Mouse (Mus musculus): ENCODE results near the gene Snx17. TPM values are rescaled to one million over a fixed set of nuclear protein-coding genes. Genes with fewer than 3 reads are reported as not detected.

Snx17 gene
- polyA plus RNA-seq, 1 experiment from 2014 or later: 122 TPM

DNA sequence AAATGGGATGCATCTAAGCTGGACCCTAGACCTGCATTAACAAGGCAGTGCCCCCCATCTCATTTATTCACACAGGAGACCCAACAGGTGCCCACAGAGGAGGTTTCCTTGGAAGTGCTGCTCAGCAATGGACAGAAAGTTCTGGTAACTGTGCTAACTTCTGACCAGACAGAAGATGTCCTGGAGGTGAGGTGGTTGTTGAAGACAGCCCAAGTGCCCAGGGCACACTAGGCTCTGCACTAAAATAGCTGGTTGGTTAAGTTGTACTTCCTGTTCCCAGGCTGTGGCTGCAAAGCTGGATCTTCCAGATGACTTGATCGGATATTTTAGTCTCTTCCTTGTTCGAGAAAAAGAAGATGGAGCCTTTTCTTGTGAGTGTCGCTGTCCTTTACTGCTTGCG is 2.6 kb downstream of the Snx17 start:
- no peak for TF ChIP-seq CTCF (IDR thresholded peaks at IDR 0.05; ENCODE audit: low read depth)
- H3K9me3 ChIP-seq (replicated peaks; ENCODE audit: low read length): 0 out of 2 replicates have a peak, but pooled peaks cover 3% of the 10 kb centered on the region
- H3K27me3 ChIP-seq (ENCODE audit: insufficient read depth, low read length): no peaks in the 10 kb centered on the region
- ATAC-seq (replicated peaks; ENCODE audit: low FRiP score, low read depth) (no peak), DNase-seq (ENCODE audit: low spot score) (no peak)
- H3K9ac ChIP-seq (ENCODE audit: low read depth, low read length): no peak overlapping the region
- H3K27ac ChIP-seq: no peak overlapping the region
- WGBS: 88% methylated on average over 4 of the region's 4 CpGs
- H3K4me2 ChIP-seq (ENCODE audit: low read length): no peak overlapping the region
- peaks cover 17% of the 10 kb centered on the region; the same call in 1 of the 2 replicates for H3K4me1 ChIP-seq (replicated peaks; ENCODE audit: insufficient read depth, low read length)
- H3K4me3 ChIP-seq (replicated peaks; ENCODE audit: low read depth, low read length): no peak overlapping the region
- H3K36me3 ChIP-seq (ENCODE audit: insufficient read depth, low read length): peaks cover 51% of the 10 kb centered on the region

DNA sequence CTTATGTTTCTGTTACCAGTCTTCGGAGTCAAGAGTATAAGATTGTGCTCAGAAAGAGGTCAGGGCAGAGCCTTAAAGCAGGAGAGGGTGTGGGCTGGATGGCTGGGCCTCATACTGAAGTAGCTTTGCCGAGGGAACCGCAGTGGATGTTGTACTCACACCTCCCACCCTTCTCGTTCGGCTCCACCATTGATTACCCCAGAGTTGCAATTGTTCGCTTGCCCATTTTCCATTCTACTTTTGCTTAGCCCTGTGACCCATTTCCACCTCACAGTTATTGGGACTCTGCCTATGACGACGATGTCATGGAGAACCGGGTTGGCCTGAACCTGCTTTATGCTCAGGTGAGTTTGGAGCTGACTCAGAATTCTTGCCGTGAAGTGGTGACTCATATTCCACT is 3.2 kb downstream of the Snx17 start:
- 90% methylated on average over 10 of the region's 10 CpGs for WGBS

DNA sequence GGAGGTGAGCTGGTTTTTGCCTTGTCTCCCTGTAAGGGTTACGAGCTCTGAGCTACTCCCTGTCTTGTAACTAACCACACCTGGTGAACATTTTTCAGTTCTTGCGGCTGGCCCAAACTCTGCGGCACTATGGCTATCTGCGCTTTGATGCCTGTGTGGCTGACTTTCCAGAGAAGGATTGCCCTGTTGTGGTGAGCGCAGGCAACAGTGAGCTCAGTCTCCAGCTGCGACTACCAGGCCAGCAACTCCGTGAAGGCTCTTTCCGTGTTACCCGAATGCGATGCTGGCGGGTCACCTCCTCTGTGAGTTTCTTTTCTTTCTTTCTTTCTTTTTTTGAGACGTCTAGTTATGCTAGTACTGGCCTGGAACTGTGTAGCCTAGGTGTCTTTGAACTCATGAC is 4.0 kb downstream of the Snx17 start:
- Histone ChIP-seq H3K9ac (ENCODE audit: low read depth, low read length) (no peak overlapping the region), H3K9me3 (replicated peaks; ENCODE audit: low read length) (0 out of 2 replicates have a peak, but pooled peaks cover 3% of the 10 kb centered on the region), H3K36me3 (ENCODE audit: insufficient read depth, low read length) (peaks cover 45% of the 10 kb centered on the region), H3K27me3 (ENCODE audit: insufficient read depth, low read length) (no peaks in the 10 kb centered on the region), H3K4me3 (replicated peaks; ENCODE audit: low read depth, low read length) (no peak overlapping the region), H3K4me1 (replicated peaks; ENCODE audit: insufficient read depth, low read length) (peaks cover 15% of the 10 kb centered on the region; the same call in 1 of the 2 replicates), H3K27ac (no peak overlapping the region), H3K4me2 (ENCODE audit: low read length) (no peak overlapping the region)
- DNase-seq (ENCODE audit: low spot score): no peak
- 95% methylated on average over 12 of the region's 12 CpGs for WGBS
- no peak for ATAC-seq (replicated peaks; ENCODE audit: low FRiP score, low read depth)
- TF ChIP-seq CTCF (IDR thresholded peaks at IDR 0.05; ENCODE audit: low read depth): no peak

More for the DNA sequence above, 3.2 kb downstream of the Snx17 start:
- DNase-seq (ENCODE audit: low spot score) (no peak), ATAC-seq (replicated peaks; ENCODE audit: low FRiP score, low read depth) (no peak)
- Histone ChIP-seq H3K27ac (no peak overlapping the region), H3K9me3 (replicated peaks; ENCODE audit: low read length) (0 out of 2 replicates have a peak, but pooled peaks cover 3% of the 10 kb centered on the region), H3K4me2 (ENCODE audit: low read length) (no peak overlapping the region), H3K4me3 (replicated peaks; ENCODE audit: low read depth, low read length) (no peak overlapping the region), H3K9ac (ENCODE audit: low read depth, low read length) (no peak overlapping the region), H3K4me1 (replicated peaks; ENCODE audit: insufficient read depth, low read length) (peaks cover 20% of the 10 kb centered on the region; the same call in 1 of the 2 replicates), H3K36me3 (ENCODE audit: insufficient read depth, low read length) (peaks cover 46% of the 10 kb centered on the region), H3K27me3 (ENCODE audit: insufficient read depth, low read length) (no peaks in the 10 kb centered on the region)
- TF ChIP-seq CTCF (IDR thresholded peaks at IDR 0.05; ENCODE audit: low read depth): no peak

DNA sequence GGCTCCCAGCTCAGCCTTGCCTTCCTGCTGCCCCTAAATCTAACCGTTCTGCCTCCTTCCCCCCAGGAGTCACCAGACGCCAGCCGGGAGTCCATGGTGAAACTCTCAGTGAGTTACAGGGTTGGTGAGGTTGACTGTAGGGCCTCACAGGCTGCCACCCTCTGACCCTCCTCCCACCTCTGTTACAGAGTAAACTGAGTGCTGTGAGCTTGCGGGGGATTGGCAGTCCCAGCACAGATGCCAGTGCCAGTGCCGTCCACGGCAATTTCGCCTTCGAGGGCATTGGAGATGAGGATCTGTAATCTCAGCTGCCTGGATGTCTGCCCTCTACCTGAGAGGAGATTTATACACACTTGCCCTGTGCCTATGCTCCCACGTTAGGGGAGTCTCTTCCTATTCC is 5.1 kb downstream of the Snx17 start:
- no peak for TF ChIP-seq CTCF (IDR thresholded peaks at IDR 0.05; ENCODE audit: low read depth)
- WGBS: 73% methylated on average over 9 of the region's 9 CpGs

GRCm38 (mm10) chr5:31198616-31199320 is 5.7 kb downstream of the Snx17 start:
- H3K4me3 ChIP-seq (replicated peaks; ENCODE audit: low read depth, low read length): no peak overlapping the region
- H3K27me3 ChIP-seq (ENCODE audit: insufficient read depth, low read length): no peaks in the 10 kb centered on the region
- no peak overlapping the region for H3K27ac ChIP-seq
- peaks cover 13% of the 10 kb centered on the region; the same call in 1 of the 2 replicates for H3K4me1 ChIP-seq (replicated peaks; ENCODE audit: insufficient read depth, low read length)
- TF ChIP-seq CTCF (IDR thresholded peaks at IDR 0.05; ENCODE audit: low read depth): no peak
- ATAC-seq (replicated peaks; ENCODE audit: low FRiP score, low read depth): no peak
- 0 out of 2 replicates have a peak, but pooled peaks cover 3% of the 10 kb centered on the region for H3K9me3 ChIP-seq (replicated peaks; ENCODE audit: low read length)
- H3K36me3 ChIP-seq (ENCODE audit: insufficient read depth, low read length): peaks cover 45% of the 10 kb centered on the region
- 87% methylated on average over 5 of the region's 5 CpGs for WGBS
- no peak overlapping the region for H3K9ac ChIP-seq (ENCODE audit: low read depth, low read length)
- H3K4me2 ChIP-seq (ENCODE audit: low read length): no peak overlapping the region
- DNase-seq (ENCODE audit: low spot score): no peak

More for the DNA sequence above, 5.1 kb downstream of the Snx17 start:
- ATAC-seq (replicated peaks; ENCODE audit: low FRiP score, low read depth): no peak
- peaks cover 45% of the 10 kb centered on the region for H3K36me3 ChIP-seq (ENCODE audit: insufficient read depth, low read length)
- peaks cover 13% of the 10 kb centered on the region; the same call in 1 of the 2 replicates for H3K4me1 ChIP-seq (replicated peaks; ENCODE audit: insufficient read depth, low read length)
- H3K9me3 ChIP-seq (replicated peaks; ENCODE audit: low read length): 0 out of 2 replicates have a peak, but pooled peaks cover 3% of the 10 kb centered on the region
- no peak overlapping the region for H3K4me3 ChIP-seq (replicated peaks; ENCODE audit: low read depth, low read length)
- H3K4me2 ChIP-seq (ENCODE audit: low read length): no peak overlapping the region
- no peak for DNase-seq (ENCODE audit: low spot score)
- no peaks in the 10 kb centered on the region for H3K27me3 ChIP-seq (ENCODE audit: insufficient read depth, low read length)
- H3K27ac ChIP-seq: no peak overlapping the region
- no peak overlapping the region for H3K9ac ChIP-seq (ENCODE audit: low read depth, low read length)

GRCm38 (mm10) chr5:31199321-31199892 is 6.4 kb downstream of the Snx17 start:
- 92% methylated on average over 19 of the region's 19 CpGs for WGBS
- Histone ChIP-seq H3K9me3 (replicated peaks; ENCODE audit: low read length) (0 out of 2 replicates have a peak, but pooled peaks cover 3% of the 10 kb centered on the region), H3K4me3 (replicated peaks; ENCODE audit: low read depth, low read length) (no peak overlapping the region), H3K27me3 (ENCODE audit: insufficient read depth, low read length) (no peaks in the 10 kb centered on the region), H3K27ac (no peak overlapping the region), H3K4me1 (replicated peaks; ENCODE audit: insufficient read depth, low read length) (peaks cover 9% of the 10 kb centered on the region; the same call in 1 of the 2 replicates), H3K4me2 (ENCODE audit: low read length) (no peak overlapping the region), H3K9ac (ENCODE audit: low read depth, low read length) (no peak overlapping the region), H3K36me3 (ENCODE audit: insufficient read depth, low read length) (peaks cover 45% of the 10 kb centered on the region)
- TF ChIP-seq CTCF (IDR thresholded peaks at IDR 0.05; ENCODE audit: low read depth): no peak
- DNase-seq (ENCODE audit: low spot score): no peak
- ATAC-seq (replicated peaks; ENCODE audit: low FRiP score, low read depth): no peak

Data from kidney, postnatal 0 days (tissue).